Mouse (Mus musculus) olfactory bulb, adult 2 months (tissue): ENCODE measurements around the gene Pik3cd. TPM values are rescaled to one million over a fixed set of nuclear protein-coding genes. Genes with fewer than 3 reads are reported as not detected.

Experiments used
- H3K27ac ChIP-seq: fragments of 200-500 bp; 2 replicates; pipeline ENCODE4 v1.5.1; 2012; ENCODE audit warnings: low read depth, low read length; ENCODE audit not compliant: insufficient read depth
- H3K4me1 ChIP-seq: fragments of 200-500 bp; 2 replicates; pipeline ENCODE4 v1.6.1; 2012; ENCODE audit warnings: low read length; ENCODE audit not compliant: control insufficient read depth, insufficient read depth
- H3K4me3 ChIP-seq: fragments of 200-500 bp; 2 replicates; pipeline ENCODE4 v1.5.1; 2012; ENCODE audit warnings: mild to moderate bottlenecking, low read depth, low read length, moderate library complexity; ENCODE audit not compliant: insufficient read depth
- CTCF ChIP-seq: fragments of 200-500 bp; IDR thresholded peaks from 2 replicates; pipeline ENCODE4 v1.5.1; 2012; ENCODE audit warnings: low read depth, mild to moderate bottlenecking, low read length, moderate library complexity; ENCODE audit not compliant: insufficient read depth
- POLR2A ChIP-seq: fragments of 200-500 bp; IDR thresholded peaks from 2 replicates; pipeline ENCODE4 v1.6.1; 2012; ENCODE audit warnings: mild to moderate bottlenecking, low read depth, low read length, moderate library complexity; ENCODE audit not compliant: insufficient read depth
- WGBS: fragments of 180-500 bp; shearing (Covaris S2); methylation state at CpG from one replicate; pipeline ENCODE4 v1.1.7; 2018; 5-methylcytosine and 5-hydroxymethylcytosine counted together
- polyA plus RNA-seq: library from polyadenylated mRNA; stranded (reverse); fragments of >200 nt; gene quantifications from 2 replicates; pipeline ENCODE4 v1.2.4, GENCODE M21; 2012; ENCODE audit warnings: low replicate concordance; ENCODE audit not compliant: missing spikeins, insufficient read depth, insufficient read length

Gene Pik3cd
- polyA plus RNA-seq, 1 experiment, result not detected

- WGBS, result 5% methylated on average over 35 of the region's 35 CpGs
- TF ChIP-seq POLR2A (no peak), CTCF (peak; percentile 59)
- H3K4me1 ChIP-seq, result peaks cover 21% of the 10 kb centered on the region
- no peak overlapping the region for H3K27ac ChIP-seq
- peak overlapping the region; percentile 48 for H3K4me3 ChIP-seq
These were observed 4.1 kb downstream of the Pik3cd start for GRCm38 (mm10) chr4:149698197-149698821.

GRCm38 (mm10) chr4:149697506-149698196 lies 4.7 kb downstream of the Pik3cd start:
- WGBS, result 46% methylated on average over 15 of the region's 15 CpGs
- peak overlapping the region; percentile 48 for H3K4me3 ChIP-seq
- no peak overlapping the region for H3K27ac ChIP-seq
- TF ChIP-seq POLR2A (no peak), CTCF (no peak)
- peaks cover 18% of the 10 kb centered on the region for H3K4me1 ChIP-seq

- H3K27ac ChIP-seq, result no peak overlapping the region
- 35% methylated on average over 16 of the region's 16 CpGs for WGBS
- TF ChIP-seq CTCF (no peak), POLR2A (no peak)
- no peak overlapping the region for H3K4me3 ChIP-seq
- H3K4me1 ChIP-seq, result peaks cover 17% of the 10 kb centered on the region
These were observed 6.0 kb downstream of the Pik3cd start for GRCm38 (mm10) chr4:149696189-149696971.

- no peak for TF ChIP-seq POLR2A
- TF ChIP-seq CTCF, result no peak
- Histone ChIP-seq H3K27ac (no peak overlapping the region), H3K4me3 (no peak overlapping the region), H3K4me1 (peaks cover 14% of the 10 kb centered on the region)
- 72% methylated on average over 8 of the region's 8 CpGs for WGBS
These were observed 11.0 kb downstream of the Pik3cd start for GRCm38 (mm10) chr4:149691368-149691767.

- no peak for TF ChIP-seq CTCF
- TF ChIP-seq POLR2A, result no peak
- no peak overlapping the region for H3K27ac ChIP-seq
- 90% methylated on average over 8 of the region's 8 CpGs for WGBS
- H3K4me1 ChIP-seq, result peaks cover 9% of the 10 kb centered on the region
- no peak overlapping the region for H3K4me3 ChIP-seq
These were observed 11.5 kb downstream of the Pik3cd start for GRCm38 (mm10) chr4:149690828-149691280.

- Histone ChIP-seq H3K27ac (no peak overlapping the region), H3K4me3 (no peak overlapping the region), H3K4me1 (peaks cover 9% of the 10 kb centered on the region)
- TF ChIP-seq CTCF (no peak), POLR2A (no peak)
- WGBS, result 73% methylated on average over 12 of the region's 12 CpGs
These were observed 12.3 kb downstream of the Pik3cd start for GRCm38 (mm10) chr4:149689822-149690700.

- TF ChIP-seq POLR2A (no peak), CTCF (no peak)
- Histone ChIP-seq H3K4me1 (peaks cover 9% of the 10 kb centered on the region), H3K27ac (no peak overlapping the region), H3K4me3 (no peak overlapping the region)
- WGBS, result 69% methylated on average over 14 of the region's 14 CpGs
These were observed 13.5 kb downstream of the Pik3cd start for GRCm38 (mm10) chr4:149688861-149689260.
